Mouse (Mus musculus): ENCODE results near the gene Gm17019.
"Not testable (repeated sequence)": the region's sequence is repeated elsewhere in the genome, so short reads cannot be mapped to it uniquely, and the experiment has no call there.

The Gm17019 gene

GRCm38 (mm10) chr5:15032898-15033297, at the start of gene Gm17019:
Gene Gm17019 (minus strand): TSS chr5:15032998.
- DNase-seq (ENCODE audit: low spot score in 2 of 2), result not testable (repeated sequence)

- DNase-seq (ENCODE audit: low spot score in 2 of 2), result not testable (repeated sequence)
These were observed 29.6 kb upstream of the Gm17019 start for GRCm38 (mm10) chr5:15062385-15062715.

- not testable (repeated sequence) for DNase-seq (ENCODE audit: low spot score in 2 of 2)
These were observed 29.0 kb upstream of the Gm17019 start for GRCm38 (mm10) chr5:15061638-15062384.

GRCm38 (mm10) chr5:15054151-15055025, 21.6 kb upstream of the Gm17019 start:
- DNase-seq (ENCODE audit: low spot score in 2 of 2), result not testable (repeated sequence)

- not testable (repeated sequence) for DNase-seq (ENCODE audit: low spot score in 2 of 2)
These were observed 20.8 kb upstream of the Gm17019 start for GRCm38 (mm10) chr5:15053606-15053962.

- not testable (repeated sequence) for DNase-seq (ENCODE audit: low spot score in 2 of 2)
These were observed 20.3 kb upstream of the Gm17019 start for GRCm38 (mm10) chr5:15052945-15053605.

- DNase-seq (ENCODE audit: low spot score in 2 of 2), result not testable (repeated sequence)
These were observed 18.0 kb upstream of the Gm17019 start for GRCm38 (mm10) chr5:15050807-15051206.

- DNase-seq (ENCODE audit: low spot score in 2 of 2), result not testable (repeated sequence)
These were observed 12.3 kb upstream of the Gm17019 start for GRCm38 (mm10) chr5:15044830-15045767.

GRCm38 (mm10) chr5:15040784-15041183, 8.0 kb upstream of the Gm17019 start:
- not testable (repeated sequence) for DNase-seq (ENCODE audit: low spot score in 2 of 2)

GRCm38 (mm10) chr5:15039984-15040383, 7.2 kb upstream of the Gm17019 start:
- DNase-seq (ENCODE audit: low spot score in 2 of 2), result not testable (repeated sequence)

- not testable (repeated sequence) for DNase-seq (ENCODE audit: low spot score in 2 of 2)
These were observed 8.5 kb downstream of the Gm17019 start for GRCm38 (mm10) chr5:15024316-15024715.

GRCm38 (mm10) chr5:15020067-15020466, 12.7 kb downstream of the Gm17019 start:
- DNase-seq (ENCODE audit: low spot score in 2 of 2), result not testable (repeated sequence)

- DNase-seq (ENCODE audit: low spot score in 2 of 2), result not testable (repeated sequence)
These were observed 21.9 kb downstream of the Gm17019 start for GRCm38 (mm10) chr5:15010639-15011582.

GRCm38 (mm10) chr5:15006907-15007306, 25.9 kb downstream of the Gm17019 start:
- not testable (repeated sequence) for DNase-seq (ENCODE audit: low spot score in 2 of 2)

- not testable (repeated sequence) for DNase-seq (ENCODE audit: low spot score in 2 of 2)
These were observed 26.5 kb downstream of the Gm17019 start for GRCm38 (mm10) chr5:15006288-15006687.

- not testable (repeated sequence) for DNase-seq (ENCODE audit: low spot score in 2 of 2)
These were observed 27.2 kb downstream of the Gm17019 start for GRCm38 (mm10) chr5:15005584-15005983.

- DNase-seq (ENCODE audit: low spot score in 2 of 2), result not testable (repeated sequence)
These were observed 27.9 kb downstream of the Gm17019 start for GRCm38 (mm10) chr5:15004569-15005562.

GRCm38 (mm10) chr5:14998077-14998476, 34.7 kb downstream of the Gm17019 start:
- DNase-seq (ENCODE audit: low spot score in 2 of 2), result not testable (repeated sequence)
